Mouse (Mus musculus) granulocyte monocyte progenitor cell, adult 5-6 weeks (primary cell): Measurements from ENCODE around the gene Slc13a5. TPM values are rescaled to one million over a fixed set of nuclear protein-coding genes. Genes with fewer than 3 reads are reported as not detected.

Experiments used
- ATAC-seq: replicated peaks from 2 replicates; pipeline ENCODE4 v1.8.0; 2016; ENCODE audit warnings: mild to moderate bottlenecking, moderate TSS enrichment, inconsistent platforms; ENCODE audit not compliant: poor library complexity, severe bottlenecking
- total RNA-seq, 2 experiments: library from RNA; stranded (forward) in 1 of 2; stranded (reverse) in 1 of 2; fragments of 200-712, 200-1000 nt in 1 of 2; fragments of >200 nt in 1 of 2; fragmentation: Nextera tagmentation in 1 of 2; gene quantifications; 2 replicates each; pipeline ENCODE4 v1.2.3; 2014 to 2017

The Slc13a5 gene
- total RNA-seq, 2 experiments from 2014 or later, result not detected

- peak; percentile 95 for ATAC-seq
These were observed 639 bp downstream of the Slc13a5 start for GRCm38 (mm10) chr11:72266207-72266959.

GRCm38 (mm10) chr11:72265483-72265882 is 1.5 kb downstream of the Slc13a5 start:
- no peak for ATAC-seq

- ATAC-seq, result no peak
These were observed 10.6 kb downstream of the Slc13a5 start for GRCm38 (mm10) chr11:72256441-72256840.

GRCm38 (mm10) chr11:72255629-72256028 is 11.4 kb downstream of the Slc13a5 start:
- ATAC-seq, result no peak

DNA sequence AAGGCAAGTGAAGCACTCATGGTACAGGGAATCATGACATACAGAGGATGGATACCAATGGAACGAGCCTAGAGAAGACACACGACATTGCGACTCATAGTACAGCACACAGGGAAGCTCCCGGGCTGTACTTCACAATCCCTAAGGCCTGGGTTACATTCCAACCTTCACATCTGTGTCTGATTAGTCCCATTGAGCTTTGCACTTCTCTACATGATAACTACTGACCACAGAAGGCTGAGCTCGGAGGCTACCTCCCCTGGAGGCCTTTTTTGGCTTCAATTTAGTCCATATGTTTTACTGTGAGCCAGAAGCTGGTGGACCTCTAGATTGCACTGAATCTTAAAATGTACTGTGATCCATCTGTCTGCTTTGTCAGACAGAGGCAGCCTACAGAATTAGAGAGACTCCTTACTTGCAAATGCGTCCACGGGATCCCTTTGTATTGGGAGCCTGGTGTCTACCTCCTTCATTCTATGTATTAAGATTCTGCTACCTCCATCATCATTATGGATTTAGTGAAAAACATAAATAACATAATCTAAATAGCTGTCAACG is 21.7 kb downstream of the Slc13a5 start:
- ATAC-seq, result no peak

- ATAC-seq, result no peak; the same call in 1 of the 2 replicates
These were observed 26.8 kb downstream of the Slc13a5 start for GRCm38 (mm10) chr11:72240062-72240860.

- peak; percentile 52 for ATAC-seq
These were observed 33.0 kb downstream of the Slc13a5 start for GRCm38 (mm10) chr11:72234013-72234412.

GRCm38 (mm10) chr11:72232991-72233390 is 34.0 kb downstream of the Slc13a5 start:
- no peak for ATAC-seq

DNA sequence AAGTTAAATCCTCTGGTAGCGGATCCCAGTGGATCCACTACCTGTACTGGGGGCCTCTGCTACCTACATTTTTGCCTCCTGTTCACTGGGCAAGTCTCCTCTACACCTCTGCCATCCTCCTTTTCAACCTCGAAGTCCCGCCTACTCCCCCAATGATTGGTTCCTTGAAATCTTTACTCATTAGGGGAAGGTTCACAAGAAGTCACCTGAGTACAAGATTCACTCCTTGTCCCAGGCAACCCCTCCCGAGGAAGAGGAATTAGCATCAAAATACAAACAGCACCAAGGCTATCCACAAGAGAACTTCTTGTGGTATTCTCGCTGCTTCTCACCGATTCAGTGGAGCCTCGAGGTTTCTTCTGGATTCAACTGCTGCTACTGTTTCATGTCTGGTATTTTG is 35.0 kb downstream of the Slc13a5 start:
- no peak for ATAC-seq

DNA sequence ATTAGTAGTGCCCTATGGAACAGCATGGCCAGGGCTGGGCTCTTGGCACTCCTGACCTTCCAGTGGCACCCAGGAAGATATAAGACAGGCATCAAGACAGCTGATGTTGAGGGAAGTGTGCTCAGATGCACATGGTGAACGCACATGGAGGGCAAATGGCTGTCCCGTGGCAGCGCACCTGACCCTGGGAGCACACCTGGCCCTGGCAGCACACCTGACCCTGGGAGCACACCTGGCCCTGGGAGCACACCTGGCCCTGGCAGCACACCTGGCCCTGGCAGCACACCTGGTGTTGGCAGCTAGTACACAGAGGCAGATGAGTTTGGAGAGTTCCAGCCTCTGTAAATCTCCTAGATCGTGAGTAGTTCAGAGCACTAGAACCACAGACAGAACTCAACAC is 38.5 kb downstream of the Slc13a5 start:
- ATAC-seq, result no peak

DNA sequence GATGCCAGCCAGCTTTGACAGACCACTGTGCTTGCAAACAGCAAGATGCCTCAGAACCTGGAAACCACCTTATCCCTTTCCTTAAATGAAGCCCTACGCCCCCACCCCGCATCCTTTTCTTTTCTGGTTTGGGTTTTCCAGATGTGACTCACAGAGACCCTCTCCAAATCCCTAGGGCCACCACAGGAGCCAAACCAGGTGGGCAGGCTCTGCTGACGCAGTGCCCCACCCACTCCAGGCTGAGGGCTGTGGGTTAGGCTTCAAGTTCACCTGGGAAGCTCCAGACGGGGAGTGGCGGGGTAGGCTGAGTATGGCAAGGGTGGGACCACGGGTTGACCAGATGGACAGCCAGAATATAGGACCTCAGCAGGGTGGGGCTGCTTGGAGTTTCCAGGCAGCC is 40.1 kb downstream of the Slc13a5 start:
- no peak for ATAC-seq

DNA sequence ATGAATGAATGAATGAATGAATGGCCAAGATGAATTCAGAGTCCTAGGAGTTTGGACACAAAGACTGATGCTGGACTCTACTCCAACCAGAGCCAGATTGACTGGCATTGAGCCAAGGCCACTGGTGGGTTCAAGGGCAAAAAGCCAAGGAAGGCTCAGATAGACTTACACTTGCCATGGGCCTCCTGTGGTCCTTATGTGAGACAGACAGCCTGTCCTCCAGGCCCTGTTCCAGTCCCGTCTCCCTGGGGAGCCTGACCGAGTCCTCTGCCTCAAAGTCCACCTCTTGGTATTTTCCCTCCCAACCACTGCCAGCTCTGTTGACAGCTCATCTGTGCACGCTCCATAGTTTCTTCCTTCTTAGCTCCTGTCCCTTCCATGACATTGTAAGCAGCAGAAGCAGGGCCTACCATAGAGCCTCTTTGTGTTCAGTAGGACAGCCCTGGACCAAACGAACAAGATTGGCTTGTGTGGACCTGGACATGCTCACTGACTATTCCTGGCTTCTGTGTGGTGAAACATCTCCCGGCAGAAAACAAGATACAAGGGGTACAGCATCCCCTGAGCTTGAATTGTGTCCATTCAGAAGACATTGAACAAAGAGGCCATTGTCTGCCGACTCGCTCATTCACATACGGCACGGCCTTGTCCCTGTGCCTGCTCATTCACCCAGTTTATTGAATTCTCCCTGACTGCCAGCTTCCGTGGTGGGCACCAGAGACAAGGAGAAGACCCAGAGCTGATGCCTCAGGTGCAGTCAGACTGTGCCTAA is 40.8 kb downstream of the Slc13a5 start:
- ATAC-seq, result no peak

- peak; percentile 85 for ATAC-seq
These were observed 42.2 kb downstream of the Slc13a5 start for GRCm38 (mm10) chr11:72224865-72225264.

- no peak for ATAC-seq
These were observed 43.6 kb downstream of the Slc13a5 start for GRCm38 (mm10) chr11:72223414-72223813.

- peak; percentile 85 for ATAC-seq
These were observed 45.7 kb downstream of the Slc13a5 start for GRCm38 (mm10) chr11:72221278-72221677.

GRCm38 (mm10) chr11:72217116-72217515 is 49.9 kb downstream of the Slc13a5 start:
- 0 out of 2 replicates have a peak, but pooled peaks have one; percentile 2 for ATAC-seq

GRCm38 (mm10) chr11:72215410-72215797 is 51.6 kb downstream of the Slc13a5 start, which contains the start of gene Med31:
TSS of gene Med31 (minus strand) at chr11:72215592.
- ATAC-seq, result peak; percentile 63

GRCm38 (mm10) chr11:72214591-72215409 is 52.2 kb downstream of the Slc13a5 start:
- peak; percentile 90 for ATAC-seq

GRCm38 (mm10) chr11:72207834-72208377 is 59.1 kb downstream of the Slc13a5 start:
- ATAC-seq, result no peak; the same call in 1 of the 2 replicates
